Mouse (Mus musculus) cerebellum, postnatal 25 days (tissue): ENCODE data around the gene Avpi1.

Experiments
- DNase-seq, 2 experiments: peaks; one replicate each; pipeline ENCODE4 v3.0.0; 2021; ENCODE audit warnings: mixed read lengths in 2 of 2

Gene Avpi1

GRCm38 (mm10) chr19:42128787-42129508 is at the start of gene Avpi1:
Gene Avpi1, minus strand, starts transcription at chr19:42129059.
- peak; percentile 98 to 99 for DNase-seq

- DNase-seq: no peak
Measured at GRCm38 (mm10) chr19:42177461-42177860, 48.6 kb upstream of the Avpi1 start.

DNA sequence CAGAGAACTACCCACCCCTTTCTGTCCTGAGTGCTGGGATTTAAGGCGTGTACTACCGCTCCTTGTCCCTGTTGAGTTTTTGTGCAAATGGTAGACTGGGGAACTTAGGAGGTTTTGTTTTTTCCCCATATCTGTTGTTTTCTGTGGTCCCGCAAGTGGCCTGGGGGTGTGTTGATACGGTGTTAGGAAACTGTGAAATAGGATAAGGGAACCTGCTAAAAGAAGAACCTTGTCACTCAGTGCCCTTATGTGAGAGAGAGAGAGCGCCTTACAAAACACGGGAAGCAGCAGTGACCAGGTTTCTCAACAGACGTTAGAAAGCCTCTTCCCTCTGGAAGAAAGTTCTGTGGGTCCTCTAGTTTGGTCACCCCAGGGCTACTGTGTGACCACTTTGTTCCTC is 48.0 kb upstream of the Avpi1 start:
- DNase-seq: no peak

DNA sequence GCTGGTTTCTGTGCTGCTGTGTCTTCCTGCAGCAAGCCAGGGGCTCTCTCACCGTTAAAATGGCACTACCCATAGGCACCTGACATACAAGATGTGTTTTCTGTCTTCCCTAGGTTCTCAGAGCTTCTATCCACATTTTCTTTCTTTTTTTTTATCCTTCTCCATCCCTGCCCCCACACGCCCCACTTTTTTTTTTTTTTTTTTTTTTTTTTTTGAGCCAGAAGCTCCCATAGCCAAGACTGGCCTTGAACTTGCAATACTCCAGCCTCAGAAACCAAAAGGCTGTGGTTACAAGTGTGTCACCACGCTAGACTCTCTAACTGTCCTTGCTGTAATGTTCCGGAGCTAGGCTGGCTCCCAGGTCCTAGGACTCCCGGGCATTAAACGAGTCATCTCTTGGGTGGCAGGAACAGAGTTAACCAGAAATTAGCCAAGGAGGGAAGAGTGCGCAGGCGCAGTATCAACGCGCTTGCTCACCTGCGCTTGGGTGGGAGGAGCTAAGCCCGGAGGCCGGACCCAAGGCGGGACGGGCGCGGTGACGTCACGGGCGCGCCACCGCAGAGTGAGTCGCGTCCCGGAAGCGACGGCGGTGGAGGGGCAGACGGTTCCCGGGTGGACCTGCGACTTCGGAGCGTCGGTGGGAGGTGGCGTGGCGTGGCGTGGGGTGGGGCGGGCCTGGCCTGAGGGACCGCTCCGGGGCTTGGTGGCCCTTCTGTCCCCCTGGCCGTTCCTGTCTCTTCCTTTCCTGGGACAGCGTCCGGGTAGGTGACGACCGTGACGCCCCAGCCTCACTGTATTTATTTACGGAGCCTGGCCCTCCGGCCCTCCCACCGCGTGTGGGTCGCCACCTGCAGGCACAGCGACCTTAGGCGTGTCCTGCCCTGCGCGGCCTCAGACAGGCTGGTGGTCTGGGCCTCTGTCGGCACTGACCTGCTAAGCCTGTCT is 41.4 kb upstream of the Avpi1 start:
- DNase-seq: peak; percentile 95 to 98

GRCm38 (mm10) chr19:42169322-42169975 is 40.6 kb upstream of the Avpi1 start:
- DNase-seq: peak; percentile 22 to 53

GRCm38 (mm10) chr19:42167489-42167888 is 38.6 kb upstream of the Avpi1 start:
- DNase-seq: no peak

- no peak for DNase-seq
Measured at GRCm38 (mm10) chr19:42166766-42167165, 37.9 kb upstream of the Avpi1 start.

DNA sequence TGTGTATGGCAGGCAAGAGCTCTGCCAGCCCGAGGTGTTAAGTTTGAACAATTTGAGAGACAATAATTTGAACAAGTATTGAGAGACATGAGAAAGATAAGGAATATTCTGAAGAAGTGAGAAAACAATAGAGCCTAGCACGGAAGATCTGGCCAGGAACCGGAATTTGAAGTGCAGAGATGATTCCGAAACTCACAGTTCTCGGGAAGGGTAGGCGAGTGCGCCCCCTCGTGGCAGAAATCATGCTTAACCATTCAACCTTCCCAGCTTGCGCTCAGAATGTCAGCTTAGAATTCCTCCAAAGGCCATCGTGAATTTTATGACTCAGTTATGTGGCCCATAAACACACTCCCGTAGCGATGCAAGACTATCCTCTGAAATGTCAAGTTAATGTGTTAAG is 37.3 kb upstream of the Avpi1 start:
- DNase-seq: peak; percentile 91 to 94

DNA sequence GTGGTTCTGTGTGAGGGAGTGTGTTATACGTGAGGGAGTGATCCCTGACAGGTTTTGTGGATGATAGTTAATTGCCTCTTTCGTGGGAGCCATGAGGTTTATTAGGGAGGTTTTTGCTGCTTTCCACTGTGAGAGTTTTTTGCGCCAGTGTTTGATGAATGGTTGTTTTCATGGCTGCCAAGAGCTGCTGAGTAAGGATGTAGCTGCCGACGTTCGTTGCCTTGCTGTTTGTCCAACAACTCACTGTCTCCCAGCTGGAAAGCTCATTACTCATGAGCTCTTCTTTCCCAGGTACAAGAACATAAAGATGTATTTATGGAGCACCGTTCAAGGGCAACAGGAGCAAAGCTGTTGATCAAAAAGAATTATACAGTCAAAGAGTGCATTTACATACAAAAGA is 35.3 kb upstream of the Avpi1 start:
- no peak for DNase-seq

DNA sequence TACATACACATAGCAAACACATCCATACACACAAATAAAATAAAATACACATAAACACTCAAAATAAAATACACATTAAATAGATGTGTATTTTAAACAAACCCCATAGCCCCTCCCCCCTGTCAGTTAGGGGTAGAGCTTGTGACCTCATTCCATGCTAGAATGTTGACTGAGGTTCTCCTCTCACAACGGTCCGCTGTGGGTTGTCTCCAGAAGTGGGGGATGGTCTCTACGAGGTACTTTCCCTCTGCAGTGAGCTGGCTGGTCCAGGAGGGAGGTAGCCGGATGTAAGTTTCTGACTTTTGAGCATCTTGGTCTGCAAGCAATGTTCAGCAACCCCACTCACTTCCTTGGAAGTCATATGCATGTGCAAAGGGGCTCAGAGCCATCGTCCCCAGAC is 34.9 kb upstream of the Avpi1 start, which contains the start of gene Zfyve27:
Gene Zfyve27, plus strand, starts transcription at position 188 of the 400 bp plus-strand sequence.
- no peak for DNase-seq

GRCm38 (mm10) chr19:42158246-42159017 is 29.6 kb upstream of the Avpi1 start:
- no peak for DNase-seq

DNA sequence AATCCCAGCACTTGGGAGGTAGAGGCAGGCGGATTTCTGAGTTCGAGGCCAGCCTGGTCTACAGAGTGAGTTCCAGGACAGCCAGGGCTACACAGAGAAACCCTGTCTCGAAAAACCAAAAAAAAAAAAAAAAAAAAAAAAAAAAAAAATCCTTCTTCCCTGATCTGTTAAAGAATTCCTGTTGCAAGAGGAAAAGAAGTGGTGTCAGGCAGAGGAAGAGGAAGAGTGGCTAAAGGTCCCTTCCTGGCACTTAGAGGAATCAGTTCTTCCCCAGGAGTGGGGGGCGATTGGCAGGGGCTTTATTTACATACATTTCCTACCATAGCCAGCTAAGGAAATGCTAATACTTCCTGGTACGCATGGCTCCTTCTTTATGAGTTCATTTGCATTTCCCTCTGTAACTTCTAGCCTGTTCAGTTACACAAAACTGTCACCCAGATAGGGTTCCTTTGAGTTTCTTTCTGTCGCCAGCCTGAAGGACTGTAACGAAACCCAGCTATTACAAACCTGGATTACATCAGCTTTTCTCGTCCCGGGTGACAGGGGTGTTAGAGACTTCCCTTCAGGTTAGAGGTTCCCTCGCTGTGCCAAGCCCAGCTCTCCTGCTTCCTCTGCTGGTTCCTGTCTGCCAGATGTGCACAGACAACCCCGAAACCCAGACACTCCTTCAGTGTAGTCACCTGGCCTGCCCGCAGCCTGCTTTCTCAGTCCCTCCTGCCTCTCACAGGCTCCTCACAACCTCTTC is 28.8 kb upstream of the Avpi1 start:
- no peak for DNase-seq

DNA sequence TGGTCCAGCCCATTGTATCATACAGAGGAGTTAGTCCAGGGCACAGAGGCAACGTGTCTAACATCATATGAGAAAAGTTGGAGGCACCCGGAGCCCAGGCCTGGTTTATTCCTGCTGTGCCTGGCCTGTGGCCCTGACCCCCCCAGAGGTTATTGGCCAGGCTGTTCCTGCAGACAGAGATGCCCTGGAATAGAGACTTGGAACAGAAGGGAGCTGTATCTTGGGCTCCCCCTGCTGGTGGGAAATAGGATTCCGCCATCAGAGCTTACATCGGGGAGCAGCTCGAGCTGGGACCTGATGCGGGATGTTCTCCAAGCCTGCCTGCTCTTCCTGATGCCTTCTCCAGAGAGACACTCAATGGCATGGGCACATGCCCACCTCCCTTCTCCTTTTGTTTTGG is 23.1 kb upstream of the Avpi1 start:
- DNase-seq: peak; percentile 92

- DNase-seq: no peak
Measured at GRCm38 (mm10) chr19:42148569-42148860, 19.7 kb upstream of the Avpi1 start.

- peak; percentile 79 for DNase-seq
Measured at GRCm38 (mm10) chr19:42147769-42148568, 19.1 kb upstream of the Avpi1 start.

DNA sequence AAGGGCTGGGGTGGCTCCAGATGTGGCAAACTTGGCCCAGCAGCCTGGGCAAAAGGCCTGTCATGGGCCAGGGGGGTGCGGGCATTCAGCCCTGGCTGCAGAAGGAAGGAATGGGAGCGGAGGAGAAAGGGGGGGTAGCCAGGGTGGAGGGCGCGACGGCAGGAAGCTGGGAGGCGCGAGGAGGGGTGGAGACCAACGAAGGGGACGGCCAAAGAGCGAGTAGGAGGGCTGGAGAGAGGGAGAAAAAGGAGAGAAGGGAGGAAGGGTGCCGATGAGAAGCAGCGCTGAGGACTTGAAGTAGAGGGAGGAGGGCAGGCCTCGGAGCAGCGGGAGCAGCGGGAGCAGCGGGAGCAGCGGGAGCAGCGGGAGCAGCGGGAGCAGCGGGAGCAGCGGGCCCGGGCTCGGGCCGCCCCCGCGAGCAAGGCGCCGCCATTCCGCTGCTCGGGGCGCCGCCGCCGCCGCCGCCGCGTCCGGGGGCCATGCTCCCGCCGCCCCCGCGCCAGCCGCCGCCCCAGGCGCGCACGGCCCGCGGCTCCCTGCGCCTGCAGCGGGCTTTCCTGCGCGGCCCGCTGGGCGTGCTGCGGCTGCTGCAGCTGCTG is 18.4 kb upstream of the Avpi1 start, which contains the start of gene Marveld1:
Gene Marveld1, plus strand, starts transcription at position 231 of the 599 bp plus-strand sequence.
- peak; percentile 46 to 54 for DNase-seq

GRCm38 (mm10) chr19:42146276-42147010 is 17.6 kb upstream of the Avpi1 start:
- no peak for DNase-seq

GRCm38 (mm10) chr19:42145731-42146130 is 16.9 kb upstream of the Avpi1 start:
- no peak for DNase-seq

GRCm38 (mm10) chr19:42145210-42145609 is 16.4 kb upstream of the Avpi1 start:
- no peak for DNase-seq
